Mouse (Mus musculus) R1 (cell line): ENCODE measurements around the gene Psmd5.

Experiments
- DNase-seq: peaks from one replicate; pipeline ENCODE4 v3.0.0-alpha.2; 2018; ENCODE audit warnings: low read depth, low spot score

The Psmd5 gene

DNA sequence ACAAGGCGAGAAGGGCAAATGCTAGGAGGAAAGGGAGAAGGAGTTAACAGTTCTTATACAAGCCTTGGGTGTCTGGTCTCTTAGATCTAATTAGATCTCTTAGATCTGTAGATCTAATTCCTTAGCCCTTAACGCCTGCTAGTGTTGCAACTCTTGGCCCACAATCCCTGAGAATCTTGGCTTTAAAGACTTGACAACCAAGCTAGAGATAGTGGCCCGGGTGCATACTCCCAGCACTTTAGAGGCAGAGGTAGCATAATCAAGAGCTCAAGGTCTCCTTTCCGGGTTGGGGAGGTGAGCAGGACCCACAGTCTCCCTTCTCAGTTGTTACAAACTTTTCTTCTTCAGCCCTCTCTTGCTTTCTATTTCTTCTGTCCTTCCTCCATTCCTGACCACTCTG, 47.2 kb downstream of the Psmd5 start:
- DNase-seq = no peak

GRCm38 (mm10) chr2:34826460-34827231, 48.1 kb downstream of the Psmd5 start:
- DNase-seq = no peak

- peak; percentile 93 for DNase-seq
Observed at GRCm38 (mm10) chr2:34825827-34826459, 48.8 kb downstream of the Psmd5 start, which contains the start of gene Fbxw2. Fbxw2 (minus strand) TSS chr2:34826311.

DNA sequence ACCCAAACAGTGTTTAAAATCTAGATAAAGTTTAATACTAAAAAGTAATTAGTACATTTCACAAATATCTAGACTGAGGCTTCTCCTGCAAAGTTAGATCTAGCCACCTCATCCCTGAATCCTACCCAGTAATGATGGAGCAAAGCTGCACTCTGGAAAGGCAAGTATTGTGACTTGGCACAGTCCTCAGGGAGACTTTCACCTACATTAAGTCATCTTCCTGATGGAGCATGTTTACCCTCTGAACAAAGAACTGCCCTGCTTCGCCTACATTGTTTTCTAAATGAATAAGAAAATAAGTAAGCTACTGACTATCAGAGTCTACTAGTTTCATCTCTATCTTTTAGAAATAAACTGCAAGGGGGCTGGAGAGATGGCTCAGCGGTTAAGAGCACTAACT, 56.3 kb downstream of the Psmd5 start:
- DNase-seq = no peak

GRCm38 (mm10) chr2:34815893-34816292, 58.9 kb downstream of the Psmd5 start:
- peak; percentile 54 for DNase-seq

- DNase-seq = peak; percentile 43
Observed at GRCm38 (mm10) chr2:34812706-34813105, 62.1 kb downstream of the Psmd5 start.

DNA sequence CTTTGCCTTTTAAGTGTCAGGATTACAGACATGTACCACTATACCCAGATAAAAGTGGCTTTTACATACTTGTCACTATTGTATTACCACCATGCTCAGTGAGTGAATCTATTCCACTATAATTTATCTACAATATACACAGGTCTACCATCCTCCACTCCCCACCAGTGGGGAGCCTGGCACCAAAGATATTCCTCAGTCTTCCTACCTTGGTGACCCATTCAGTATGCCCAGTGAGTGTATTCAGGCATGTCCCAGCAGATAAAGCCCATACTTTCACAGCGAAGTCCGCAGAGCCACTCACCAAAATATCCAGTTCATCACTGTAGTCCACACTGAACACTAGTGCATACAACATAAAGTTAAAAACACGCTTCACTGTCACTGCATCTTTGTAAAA, 64.0 kb downstream of the Psmd5 start:
- DNase-seq = no peak

DNA sequence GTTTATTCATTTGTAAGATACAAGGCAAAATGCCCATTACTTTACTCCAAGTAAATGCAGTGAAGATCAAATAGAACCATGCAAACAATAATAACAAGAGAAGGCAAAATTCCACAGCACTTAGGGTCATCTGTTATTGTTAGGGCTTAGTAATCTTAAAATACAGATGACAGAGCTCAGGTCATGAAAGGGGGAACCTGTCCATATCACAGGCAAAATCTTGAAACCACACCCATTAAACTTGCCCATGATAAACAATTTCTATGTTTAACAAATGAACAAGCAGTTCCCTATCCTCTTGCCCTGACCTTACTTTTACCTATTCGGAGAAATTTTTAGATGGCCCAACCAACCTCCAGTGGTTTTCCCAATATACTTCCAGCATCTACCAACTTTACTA, 65.2 kb downstream of the Psmd5 start:
- DNase-seq = no peak

DNA sequence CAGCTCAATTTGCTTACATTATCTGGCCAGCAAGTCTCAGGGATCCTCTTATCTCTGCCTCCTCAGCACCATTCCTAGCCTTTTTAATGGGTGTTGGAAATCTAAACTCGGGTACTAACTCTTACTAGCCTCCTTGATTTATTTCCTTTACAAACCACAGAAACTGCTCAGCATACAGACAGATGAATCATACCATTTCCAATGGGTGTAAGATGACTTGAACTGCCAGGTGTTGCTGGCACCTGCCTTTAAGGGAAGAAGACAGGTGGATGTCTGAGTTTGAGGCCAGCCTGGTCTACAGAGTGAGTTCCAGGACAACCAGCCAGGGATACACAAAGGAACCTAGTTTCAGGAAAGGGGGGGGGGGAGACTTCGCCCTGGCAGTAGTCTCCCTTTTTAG, 66.7 kb downstream of the Psmd5 start:
- DNase-seq = no peak

DNA sequence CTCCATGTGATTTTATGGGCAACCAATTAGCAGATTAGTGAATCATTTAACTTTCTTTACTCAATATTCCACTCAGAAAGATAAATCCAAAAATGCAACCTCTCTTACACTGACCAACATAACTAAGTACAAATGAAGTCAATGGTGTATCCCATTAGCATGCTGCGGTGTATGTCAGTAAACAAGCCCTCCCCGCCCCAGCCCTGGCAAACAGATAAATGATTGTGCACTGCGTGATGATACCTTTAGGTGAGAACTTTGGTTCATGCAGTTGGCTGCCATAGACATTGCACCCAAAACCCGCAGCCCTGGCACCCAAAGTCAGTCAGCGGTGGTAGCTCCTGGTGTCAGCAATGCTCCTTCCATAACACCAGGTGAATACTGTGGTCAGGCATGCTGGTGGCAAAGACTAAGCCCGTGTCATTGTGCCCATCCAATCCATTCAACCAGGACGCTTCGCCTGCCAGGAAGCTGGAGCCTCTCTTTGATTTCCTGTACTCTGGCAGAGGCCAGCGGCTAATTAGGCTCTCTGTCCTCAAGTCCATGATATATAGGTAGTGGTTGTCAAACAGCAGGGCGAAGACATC, 69.3 kb downstream of the Psmd5 start:
- DNase-seq = no peak

DNA sequence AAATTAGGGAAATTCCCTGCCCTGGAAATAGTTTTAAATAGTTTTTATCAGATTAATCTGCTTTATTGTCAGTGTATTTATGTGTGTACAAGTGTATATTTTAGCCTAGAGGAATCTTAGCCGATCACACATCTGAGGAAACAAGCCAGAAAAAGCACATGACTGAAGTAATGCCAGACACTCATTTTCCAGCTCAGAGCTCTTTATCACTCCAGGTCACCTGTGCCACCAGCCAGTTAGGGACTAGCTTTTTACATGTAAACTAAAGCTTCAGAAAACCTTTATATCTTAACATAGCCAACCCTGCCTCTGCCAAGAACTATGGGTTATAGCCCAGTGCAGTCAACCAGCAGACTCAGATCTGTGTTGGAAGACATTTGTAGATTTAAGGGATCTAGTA, 70.0 kb downstream of the Psmd5 start:
- no peak for DNase-seq

GRCm38 (mm10) chr2:34804172-34804571, 70.6 kb downstream of the Psmd5 start:
- DNase-seq = no peak

- no peak for DNase-seq
Observed at GRCm38 (mm10) chr2:34803746-34804145, 71.0 kb downstream of the Psmd5 start.

GRCm38 (mm10) chr2:34802565-34803245, 72.1 kb downstream of the Psmd5 start:
- peak; percentile 63 for DNase-seq

DNA sequence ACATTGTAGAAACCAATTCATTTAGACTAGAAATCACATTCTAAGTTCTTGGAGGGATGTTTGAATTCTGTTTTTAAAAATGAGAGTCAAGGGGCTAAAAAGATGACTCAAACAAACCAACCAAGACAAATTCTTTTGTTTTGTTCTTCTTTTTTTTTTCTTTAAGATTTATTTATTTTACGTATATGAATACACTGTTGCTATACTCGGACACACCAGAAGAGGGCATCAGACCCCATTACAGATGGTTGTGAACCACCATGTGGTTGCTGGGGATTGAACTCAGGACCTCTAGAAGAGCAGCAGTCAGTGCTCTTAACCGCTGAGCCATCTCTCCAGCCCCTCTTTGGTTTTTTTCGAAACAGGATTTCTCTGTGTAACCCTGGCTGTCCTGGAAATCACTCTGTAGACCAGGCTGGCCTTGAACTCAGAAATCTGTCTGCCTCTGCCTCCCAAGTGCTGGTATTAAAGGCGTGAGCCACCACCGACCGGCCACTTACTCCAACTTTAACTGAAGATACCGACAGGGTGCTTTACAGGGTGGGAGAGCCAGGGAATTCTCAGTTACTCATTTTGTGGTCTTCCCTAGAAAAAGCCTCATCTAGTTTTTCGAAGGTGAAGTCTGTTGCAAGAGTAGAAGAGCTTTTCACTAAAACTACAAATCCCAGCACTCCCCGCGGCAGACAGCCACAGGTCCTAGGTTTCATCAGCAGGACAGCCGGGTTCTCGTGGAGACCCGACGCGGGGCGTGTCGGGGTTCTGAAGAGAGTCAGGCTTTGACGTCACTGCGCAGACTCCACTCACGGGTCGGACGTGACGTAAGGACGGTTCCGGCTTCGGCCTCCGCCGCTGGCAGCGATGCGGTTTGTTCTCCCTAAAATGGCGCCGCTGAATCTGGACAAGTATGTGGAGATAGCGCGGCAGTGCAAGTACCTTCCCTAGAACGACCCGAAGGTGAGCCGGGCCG, 73.0 kb downstream of the Psmd5 start:
- DNase-seq = peak; percentile 100

DNA sequence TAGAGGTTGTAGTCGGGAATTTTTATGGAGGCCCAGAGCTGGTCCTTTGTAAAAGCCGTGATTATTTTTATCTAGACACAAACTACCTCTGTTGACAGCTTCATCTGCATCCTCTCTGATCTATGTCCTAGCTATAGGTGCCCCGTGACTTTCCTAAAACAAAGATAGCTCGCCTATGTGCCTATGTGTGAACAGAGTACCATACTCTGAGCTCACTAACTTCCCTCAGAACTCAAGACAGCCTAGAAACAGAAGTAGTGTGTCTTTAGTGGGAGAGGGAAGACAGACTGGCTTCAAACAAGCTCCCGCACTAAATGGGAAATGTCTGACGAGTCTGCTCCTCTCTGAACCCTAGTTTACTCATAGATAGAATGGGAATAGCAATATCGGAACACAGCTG, 74.4 kb downstream of the Psmd5 start:
- DNase-seq = no peak
